Mouse (Mus musculus) kidney, embryonic 14.5 days (tissue): ENCODE measurements at regions not wholly inside any gene's neighbourhood (a gene's known extent, or its start where the extent isn't known, plus 50 kb on each side); places are given as distances from the start of the nearest gene placed in this dataset.

ENCODE experiments used
- ATAC-seq: fragments of 200-750 bp; cut with Nextera tagmentation; 2 replicates; pipeline ENCODE4 v1.8.0; 2017; ENCODE audit warnings: moderate number of reproducible peaks, mild to moderate bottlenecking, moderate TSS enrichment, moderate library complexity; ENCODE audit not compliant: low FRiP score, low TSS enrichment
- H3K27ac ChIP-seq: fragments of 300-500 bp; sonication (generic); 2 replicates; pipeline ENCODE4 v1.5.1; 2014; ENCODE audit warnings: low read depth, mild to moderate bottlenecking, low read length, moderate library complexity, mixed read lengths
- H3K27me3 ChIP-seq: fragments of 300-500 bp; sonication (generic); 2 replicates; pipeline ENCODE4 v1.6.1; 2014; ENCODE audit warnings: mild to moderate bottlenecking, low read length; ENCODE audit not compliant: control insufficient read depth, insufficient read depth
- H3K36me3 ChIP-seq: fragments of 300-500 bp; sonication (generic); 2 replicates; pipeline ENCODE4 v1.6.1; 2014; ENCODE audit warnings: low read length, mixed read lengths; ENCODE audit not compliant: control insufficient read depth, insufficient read depth
- H3K4me1 ChIP-seq: fragments of 300-500 bp; sonication (generic); 2 replicates; pipeline ENCODE4 v1.6.1; 2014; ENCODE audit warnings: low read length, mixed read lengths; ENCODE audit not compliant: control insufficient read depth, insufficient read depth
- H3K4me2 ChIP-seq: fragments of 300-500 bp; sonication (generic); replicated peaks from 2 replicates; pipeline ENCODE4 v1.6.1; 2014; ENCODE audit warnings: low read depth, mild to moderate bottlenecking, low read length
- H3K4me3 ChIP-seq: fragments of 300-500 bp; sonication (generic); 2 replicates; pipeline ENCODE4 v1.5.1; 2014; ENCODE audit warnings: mild to moderate bottlenecking, low read length
- H3K9ac ChIP-seq: fragments of 300-500 bp; sonication (generic); 2 replicates; pipeline ENCODE4 v1.6.1; 2014; ENCODE audit warnings: low read depth, mild to moderate bottlenecking, low read length, moderate library complexity
- H3K9me3 ChIP-seq: fragments of 300-500 bp; sonication (generic); 2 replicates; pipeline ENCODE4 v1.6.1; 2016; ENCODE audit warnings: low read length; ENCODE audit not compliant: control insufficient read depth
- WGBS: fragments of 180-500 bp; shearing (Covaris S2); extraction: QIAGEN DNeasy Blood & Tissue Kit; methylation state at CpG from one replicate; pipeline ENCODE4 v1.1.7; 2014; 5-methylcytosine and 5-hydroxymethylcytosine counted together

DNA sequence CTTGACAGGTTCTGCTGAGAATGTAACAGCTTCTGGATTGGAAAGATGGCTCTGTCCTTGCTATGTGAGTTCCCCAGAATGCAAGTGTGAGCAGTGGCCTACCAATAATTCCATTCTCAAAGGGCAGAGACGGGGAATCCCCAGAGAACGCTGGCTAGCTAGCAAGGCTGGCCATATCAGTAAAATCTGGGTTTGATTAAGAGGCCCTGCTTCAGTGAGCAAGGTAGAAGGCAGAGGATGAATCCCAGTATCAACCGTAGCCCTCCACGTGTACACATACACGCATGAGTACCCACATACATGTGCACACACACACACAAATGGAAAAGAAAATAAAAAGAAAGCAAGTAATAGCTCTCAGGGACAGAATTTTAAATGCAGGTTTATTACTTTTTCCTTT lies 55.3 kb downstream of the Tril start:
- no peak overlapping the region for H3K27ac ChIP-seq
- H3K9ac ChIP-seq = no peak overlapping the region
- no peaks in the 10 kb centered on the region for H3K27me3 ChIP-seq
- no peak overlapping the region for H3K4me2 ChIP-seq
- whole genome bisulfite sequencing = 69% methylated on average over 5 of the region's 5 CpGs
- no peak for ATAC-seq
- peaks cover 12% of the 10 kb centered on the region; the same call in 1 of the 2 replicates for H3K4me1 ChIP-seq
- H3K9me3 ChIP-seq = no peaks in the 10 kb centered on the region
- no peak overlapping the region for H3K4me3 ChIP-seq
- H3K36me3 ChIP-seq = no peaks in the 10 kb centered on the region

GRCm38 (mm10) chr6:53762586-53762985 lies 58.0 kb downstream of the Tril start:
- no peak overlapping the region for H3K27ac ChIP-seq
- H3K9me3 ChIP-seq = no peaks in the 10 kb centered on the region
- H3K27me3 ChIP-seq = no peaks in the 10 kb centered on the region
- H3K36me3 ChIP-seq = no peaks in the 10 kb centered on the region
- 36% methylated on average over 9 of the region's 9 CpGs for WGBS
- no peak overlapping the region for H3K4me3 ChIP-seq
- H3K4me2 ChIP-seq = no peak overlapping the region
- peaks cover 19% of the 10 kb centered on the region; the same call in 1 of the 2 replicates for H3K4me1 ChIP-seq
- no peak overlapping the region for H3K9ac ChIP-seq
- no peak for ATAC-seq

GRCm38 (mm10) chr6:53760651-53761058 lies 60.0 kb downstream of the Tril start:
- Histone ChIP-seq H3K4me3 (no peak overlapping the region), H3K9me3 (no peaks in the 10 kb centered on the region), H3K27ac (no peak overlapping the region), H3K36me3 (no peaks in the 10 kb centered on the region), H3K4me1 (peaks cover 13% of the 10 kb centered on the region; the same call in 1 of the 2 replicates), H3K4me2 (no peak overlapping the region), H3K27me3 (no peaks in the 10 kb centered on the region), H3K9ac (no peak overlapping the region)
- no peak for ATAC-seq
- 17% methylated on average over 6 of the region's 6 CpGs for WGBS

- Histone ChIP-seq H3K27me3 (no peaks in the 10 kb centered on the region), H3K36me3 (no peaks in the 10 kb centered on the region), H3K9ac (no peak overlapping the region), H3K4me3 (no peak overlapping the region), H3K4me1 (peaks cover 12% of the 10 kb centered on the region; the same call in 1 of the 2 replicates), H3K9me3 (no peaks in the 10 kb centered on the region), H3K4me2 (no peak overlapping the region), H3K27ac (peak overlapping the region; percentile 37; the same call in 1 of the 2 replicates)
- ATAC-seq = 0 out of 2 replicates have a peak, but pooled peaks have one; percentile 49
- WGBS = 21% methylated on average over 3 of the region's 3 CpGs
Observed at GRCm38 (mm10) chr6:53759686-53760306, 60.8 kb downstream of the Tril start.

DNA sequence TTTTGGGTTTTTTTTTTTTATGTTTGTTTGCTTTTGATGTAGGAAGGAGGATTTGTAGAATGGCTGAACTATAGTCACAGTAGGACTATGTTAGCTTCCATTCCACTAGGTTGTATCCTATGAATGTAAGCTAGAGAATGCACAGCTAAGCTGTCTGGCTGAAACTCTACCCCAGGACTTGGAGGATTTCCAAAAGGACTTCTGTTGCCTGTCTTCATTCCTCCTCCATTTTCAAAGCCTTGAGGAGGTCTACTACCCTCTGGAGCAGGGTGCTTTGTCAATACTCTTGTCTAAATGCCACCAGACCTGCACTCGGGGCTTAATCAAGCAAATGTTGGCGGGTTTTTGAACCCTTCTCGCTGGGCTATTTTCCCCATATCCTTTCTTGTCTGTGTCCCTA lies 66.3 kb downstream of the Tril start:
- Histone ChIP-seq H3K4me1 (no peaks in the 10 kb centered on the region), H3K9ac (no peak overlapping the region), H3K9me3 (no peaks in the 10 kb centered on the region), H3K36me3 (no peaks in the 10 kb centered on the region), H3K4me3 (no peak overlapping the region), H3K27me3 (no peaks in the 10 kb centered on the region), H3K4me2 (no peak overlapping the region), H3K27ac (no peak overlapping the region)
- WGBS = 86% methylated on average over 3 of the region's 3 CpGs
- no peak for ATAC-seq

GRCm38 (mm10) chr6:53750539-53750938 lies 70.1 kb downstream of the Tril start:
- Histone ChIP-seq H3K4me1 (no peaks in the 10 kb centered on the region), H3K27ac (no peak overlapping the region), H3K4me2 (no peak overlapping the region), H3K9ac (no peak overlapping the region), H3K27me3 (no peaks in the 10 kb centered on the region), H3K36me3 (no peaks in the 10 kb centered on the region), H3K4me3 (no peak overlapping the region), H3K9me3 (no peaks in the 10 kb centered on the region)
- WGBS = 86% methylated on average over 6 of the region's 6 CpGs
- ATAC-seq = no peak
